8 mouse cellular contexts compared by ENCODE assay signal in the genomic region with DNA sequence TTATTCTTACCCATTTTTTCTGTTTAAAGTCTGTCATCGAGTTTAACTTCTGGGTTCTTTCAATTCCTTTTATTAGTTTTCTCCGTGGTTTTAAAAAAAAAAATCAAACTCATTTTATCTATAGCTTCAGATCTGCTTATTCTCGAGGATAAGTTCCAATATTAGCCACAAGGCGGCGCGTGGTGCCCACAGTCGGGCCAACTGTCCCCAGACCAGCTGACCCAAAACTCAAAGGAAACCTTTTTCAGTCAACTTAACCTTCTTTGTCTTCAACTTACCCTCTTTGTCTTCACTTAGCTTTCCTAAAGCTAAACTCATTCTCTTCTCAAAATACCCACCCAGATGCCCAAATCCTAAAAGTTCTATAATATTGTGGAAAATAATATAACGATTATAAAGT. TPM values are rescaled to one million over a fixed set of nuclear protein-coding genes. Genes with fewer than 3 reads are reported as not detected.
DNase-seq lines count a peak whose midpoint lies in the region; ATAC-seq and TF ChIP-seq lines count a peak whose summit lies in the region.

No protein-coding gene starts in this region.

- ATAC-seq in CD4-positive, CD25-positive, alpha-beta regulatory T cell, adult 4 months, result peak; percentile 80
- peak; percentile 44; the same call in 1 of the 2 replicates for ATAC-seq in forebrain, embryonic 13.5 days
- ATAC-seq in kidney, postnatal 0 days (replicated peaks; ENCODE audit: low FRiP score, low read depth), result no peak
- ATAC-seq in lung, postnatal 0 days, result no peak

- no peak overlapping the region for H3K9ac ChIP-seq in heart, adult 2 months (ENCODE audit: low read depth, low read length)
- H3K9ac ChIP-seq in forebrain, embryonic 13.5 days, result no peak overlapping the region
- H3K9ac ChIP-seq in kidney, postnatal 0 days (ENCODE audit: low read depth, low read length), result no peak overlapping the region
- no peak overlapping the region for H3K9ac ChIP-seq in lung, postnatal 0 days (replicated peaks; ENCODE audit: low read depth)

- TF ChIP-seq CTCF in heart, adult 2 months (IDR thresholded peaks at IDR 0.05), result peak; percentile 97
- TF ChIP-seq CTCF in bone marrow macrophage, adult 2 months (IDR thresholded peaks at IDR 0.05; ENCODE audit: low read depth, low read length), result peak; percentile 91
- peak; percentile 84 for TF ChIP-seq CTCF in kidney, postnatal 0 days (IDR thresholded peaks at IDR 0.05; ENCODE audit: low read depth)
- TF ChIP-seq CTCF in lung, postnatal 0 days (IDR thresholded peaks at IDR 0.05), result peak; percentile 85
- peak; percentile 93; the same call in 1 of the 2 replicates for TF ChIP-seq CTCF in small intestine, adult 2 months (IDR thresholded peaks at IDR 0.05; ENCODE audit: extremely low read depth, insufficient read length, insufficient replicate concordance, low read depth, low read length)

- no peak for TF ChIP-seq POLR2A in heart, adult 2 months (IDR thresholded peaks at IDR 0.05; ENCODE audit: insufficient read depth, low read depth, low read length)
- no peak for TF ChIP-seq POLR2A in bone marrow macrophage, adult 2 months (IDR thresholded peaks at IDR 0.05; ENCODE audit: borderline replicate concordance, low read depth, low read length)
- TF ChIP-seq POLR2A in small intestine, adult 2 months (IDR thresholded peaks at IDR 0.05; ENCODE audit: low read depth, low read length), result no peak

- H3K4me3 ChIP-seq in heart, adult 2 months, result no peak overlapping the region
- no peak overlapping the region for H3K4me3 ChIP-seq in bone marrow macrophage, adult 2 months (ENCODE audit: insufficient read depth, low read length)
- no peak overlapping the region for H3K4me3 ChIP-seq in forebrain, embryonic 13.5 days
- no peak overlapping the region for H3K4me3 ChIP-seq in kidney, postnatal 0 days (replicated peaks; ENCODE audit: low read depth, low read length)
- H3K4me3 ChIP-seq in lung, postnatal 0 days (ENCODE audit: low read depth, low read length), result no peak overlapping the region
- no peak overlapping the region for H3K4me3 ChIP-seq in small intestine, adult 2 months (ENCODE audit: low read depth, low read length)

- intact Hi-C loops in heart, adult 2 months (cut with DNase I), result loop anchor here (1.0 to 2.0 kb wide), 2 partner anchors 282 to 337 kb away; no protein-coding TSS in a partner anchor
- intact Hi-C loops in heart, postnatal 25 days (cut with DNase I), result loop anchor here (1.0 to 10.0 kb wide), 3 partner anchors 130 to 337 kb away; no protein-coding TSS in a partner anchor

- no peaks in the 10 kb centered on the region for H3K4me1 ChIP-seq in heart, adult 2 months (ENCODE audit: control insufficient read depth, insufficient read depth, low read length)
- no peaks in the 10 kb centered on the region for H3K4me1 ChIP-seq in bone marrow macrophage, adult 2 months (ENCODE audit: control insufficient read depth, insufficient read depth, low read length)
- no peaks in the 10 kb centered on the region for H3K4me1 ChIP-seq in forebrain, embryonic 13.5 days
- no peaks in the 10 kb centered on the region for H3K4me1 ChIP-seq in kidney, postnatal 0 days (replicated peaks; ENCODE audit: insufficient read depth, low read length)
- no peaks in the 10 kb centered on the region for H3K4me1 ChIP-seq in lung, postnatal 0 days (ENCODE audit: insufficient read depth, low read depth, low read length)
- H3K4me1 ChIP-seq in small intestine, adult 2 months (ENCODE audit: control insufficient read depth, insufficient read depth, insufficient read length, low read length), result no peaks in the 10 kb centered on the region

- peak; percentile 29 to 66 for DNase-seq in heart, adult 2 months
- no peak for DNase-seq in heart, postnatal 25 days (ENCODE audit: low spot score)
- DNase-seq in kidney, postnatal 0 days (ENCODE audit: low spot score), result peak; percentile 84
- peak; percentile 57 for DNase-seq in lung, postnatal 0 days (ENCODE audit: low spot score)

- no peak overlapping the region for H3K4me2 ChIP-seq in forebrain, embryonic 13.5 days
- no peak overlapping the region for H3K4me2 ChIP-seq in kidney, postnatal 0 days (ENCODE audit: low read length)
- no peak overlapping the region for H3K4me2 ChIP-seq in lung, postnatal 0 days (replicated peaks; ENCODE audit: low read depth, low read length)

- H3K36me3 ChIP-seq in heart, adult 2 months (ENCODE audit: control insufficient read depth, insufficient read depth, low read length), result no peaks in the 10 kb centered on the region
- no peaks in the 10 kb centered on the region for H3K36me3 ChIP-seq in forebrain, embryonic 13.5 days (ENCODE audit: poor library complexity, severe bottlenecking)
- no peaks in the 10 kb centered on the region for H3K36me3 ChIP-seq in kidney, postnatal 0 days (ENCODE audit: insufficient read depth, low read length)
- H3K36me3 ChIP-seq in lung, postnatal 0 days (ENCODE audit: insufficient read depth, low read length), result no peaks in the 10 kb centered on the region
- no peaks in the 10 kb centered on the region for H3K36me3 ChIP-seq in small intestine, adult 2 months (ENCODE audit: control insufficient read depth, insufficient read depth, low read length)

- H3K27me3 ChIP-seq in heart, adult 2 months (ENCODE audit: control insufficient read depth, insufficient read depth, low read length), result no peaks in the 10 kb centered on the region
- no peaks in the 10 kb centered on the region for H3K27me3 ChIP-seq in forebrain, embryonic 13.5 days
- H3K27me3 ChIP-seq in kidney, postnatal 0 days (ENCODE audit: insufficient read depth, low read length), result no peaks in the 10 kb centered on the region
- H3K27me3 ChIP-seq in lung, postnatal 0 days (replicated peaks; ENCODE audit: insufficient read depth, low read length), result no peaks in the 10 kb centered on the region
- H3K27me3 ChIP-seq in small intestine, adult 2 months (ENCODE audit: control insufficient read depth, insufficient read depth, low read length), result no peaks in the 10 kb centered on the region

- no peaks in the 10 kb centered on the region for H3K79me2 ChIP-seq in heart, adult 2 months (replicated peaks; ENCODE audit: control insufficient read depth, insufficient read depth, low read length)

- no peak overlapping the region for H3K27ac ChIP-seq in heart, adult 2 months
- H3K27ac ChIP-seq in bone marrow macrophage, adult 2 months (ENCODE audit: insufficient read depth, low read depth, low read length), result no peak overlapping the region
- no peak overlapping the region for H3K27ac ChIP-seq in forebrain, embryonic 13.5 days
- H3K27ac ChIP-seq in kidney, postnatal 0 days, result no peak overlapping the region
- no peak overlapping the region for H3K27ac ChIP-seq in lung, postnatal 0 days (ENCODE audit: low read length)
- no peak overlapping the region for H3K27ac ChIP-seq in small intestine, adult 2 months (ENCODE audit: insufficient read depth, low read depth, low read length)

- TF ChIP-seq EP300 in heart, adult 2 months (IDR thresholded peaks at IDR 0.05; ENCODE audit: insufficient read depth, low read depth, low read length), result 0 out of 2 replicates have a peak, but pooled peaks have one; percentile 45
- no peak for TF ChIP-seq EP300 in lung, postnatal 0 days (IDR thresholded peaks at IDR 0.05)

- no peaks in the 10 kb centered on the region for H3K9me3 ChIP-seq in forebrain, embryonic 13.5 days (replicated peaks)
- no peaks in the 10 kb centered on the region for H3K9me3 ChIP-seq in kidney, postnatal 0 days (replicated peaks; ENCODE audit: low read length)
- no peaks in the 10 kb centered on the region for H3K9me3 ChIP-seq in lung, postnatal 0 days (ENCODE audit: low read length)

- WGBS in heart, adult 2 months, result 12% methylated on average over 8 of the region's 8 CpGs
- 14% methylated on average over 8 of the region's 8 CpGs for WGBS in forebrain, embryonic 13.5 days
- 13% methylated on average over 8 of the region's 8 CpGs for WGBS in kidney, postnatal 0 days
- 14% methylated on average over 8 of the region's 8 CpGs for WGBS in lung, postnatal 0 days
- 12% methylated on average over 8 of the region's 8 CpGs for WGBS in small intestine, adult 2 months

RNA-seq across cellular contexts. Expression of gene Tmprss7, which starts 8.6 kb away (rescaled TPM):
- total RNA-seq in heart, adult 2 months (2021), result not detected
- 0.06 TPM in 1 of 2 replicates, not detected in the other for polyA plus RNA-seq in heart, adult 2 months (2012; rRNA removed)
- total RNA-seq in heart, postnatal 25 days (2021), result not detected
- polyA plus RNA-seq in CD4-positive, CD25-positive, alpha-beta regulatory T cell, adult 4 months (2017; shearing (Covaris generic)), result not detected
- polyA plus RNA-seq in bone marrow macrophage, adult 2 months (2012; ENCODE audit: insufficient read depth, insufficient read length, missing spikeins), result not detected in 2 replicates
- 0.40 and 0.52 TPM in 2 replicates for polyA plus RNA-seq in forebrain, embryonic 13.5 days (2015; fragmentation: Nextera tagmentation; extraction: Ambion mirVana)
- polyA plus RNA-seq in kidney, postnatal 0 days (2015; fragmentation: Nextera tagmentation; extraction: Ambion mirVana), result 0.20 and 0.21 TPM in 2 replicates
- polyA plus RNA-seq in lung, postnatal 0 days (2015; fragmentation: Nextera tagmentation; extraction: Ambion mirVana), result 0.10 and 0.13 TPM in 2 replicates
- 0.10 and 0.20 TPM in 2 replicates for polyA plus RNA-seq in small intestine, adult 2 months (2012; rRNA removed)

RNA-seq across cellular contexts. Expression of gene BC016579, which starts 30.9 kb away (rescaled TPM):
- not detected for total RNA-seq in heart, adult 2 months (2021)
- polyA plus RNA-seq in heart, adult 2 months (2012; rRNA removed), result not detected in 2 replicates
- not detected for total RNA-seq in heart, postnatal 25 days (2021)
- under 1 TPM in 1 of 2 experiments, not detected in 1; 0.28 TPM for polyA plus RNA-seq in CD4-positive, CD25-positive, alpha-beta regulatory T cell, adult 4 months (2017; shearing (Covaris generic))
- not detected in 2 replicates for polyA plus RNA-seq in bone marrow macrophage, adult 2 months (2012; ENCODE audit: insufficient read depth, insufficient read length, missing spikeins)
- not detected in 2 replicates for polyA plus RNA-seq in forebrain, embryonic 13.5 days (2015; fragmentation: Nextera tagmentation; extraction: Ambion mirVana)
- polyA plus RNA-seq in kidney, postnatal 0 days (2015; fragmentation: Nextera tagmentation; extraction: Ambion mirVana), result 0.32 and 0.54 TPM in 2 replicates
- 0.30 and 0.31 TPM in 2 replicates for polyA plus RNA-seq in lung, postnatal 0 days (2015; fragmentation: Nextera tagmentation; extraction: Ambion mirVana)
- 1.3 and 2.1 TPM in 2 replicates for polyA plus RNA-seq in small intestine, adult 2 months (2012; rRNA removed)

RNA-seq across cellular contexts. Expression of gene Tagln3, which starts 39.6 kb away (rescaled TPM):
- total RNA-seq in heart, adult 2 months (2021), result 1 to 10 TPM in 1 of 2 experiments, under 1 TPM in 1; 0.57 to 1.4 TPM
- 1.4 and 1.6 TPM in 2 replicates for polyA plus RNA-seq in heart, adult 2 months (2012; rRNA removed)
- total RNA-seq in heart, postnatal 25 days (2021), result under 1 TPM; 0.60 to 0.61 TPM
- polyA plus RNA-seq in CD4-positive, CD25-positive, alpha-beta regulatory T cell, adult 4 months (2017; shearing (Covaris generic)), result not detected
- polyA plus RNA-seq in bone marrow macrophage, adult 2 months (2012; ENCODE audit: insufficient read depth, insufficient read length, missing spikeins), result 0.44 TPM in 1 of 2 replicates, not detected in the other
- 467 and 499 TPM in 2 replicates for polyA plus RNA-seq in forebrain, embryonic 13.5 days (2015; fragmentation: Nextera tagmentation; extraction: Ambion mirVana)
- 1.9 and 2.6 TPM in 2 replicates for polyA plus RNA-seq in kidney, postnatal 0 days (2015; fragmentation: Nextera tagmentation; extraction: Ambion mirVana)
- 0.53 and 0.76 TPM in 2 replicates for polyA plus RNA-seq in lung, postnatal 0 days (2015; fragmentation: Nextera tagmentation; extraction: Ambion mirVana)
- polyA plus RNA-seq in small intestine, adult 2 months (2012; rRNA removed), result 0.55 and 0.63 TPM in 2 replicates

RNA-seq across cellular contexts. Expression of gene Abhd10, which starts 57.9 kb away (rescaled TPM):
- 10 to 100 TPM; 15.8 to 17.1 TPM for total RNA-seq in heart, adult 2 months (2021)
- 11.5 and 15.8 TPM in 2 replicates for polyA plus RNA-seq in heart, adult 2 months (2012; rRNA removed)
- 10 to 100 TPM; 16.0 to 18.6 TPM for total RNA-seq in heart, postnatal 25 days (2021)
- polyA plus RNA-seq in CD4-positive, CD25-positive, alpha-beta regulatory T cell, adult 4 months (2017; shearing (Covaris generic)), result 10 to 100 TPM; 19.1 to 29.5 TPM
- polyA plus RNA-seq in bone marrow macrophage, adult 2 months (2012; ENCODE audit: insufficient read depth, insufficient read length, missing spikeins), result 15.8 and 17.2 TPM in 2 replicates
- polyA plus RNA-seq in forebrain, embryonic 13.5 days (2015; fragmentation: Nextera tagmentation; extraction: Ambion mirVana), result 44.2 and 50.4 TPM in 2 replicates
- 35.5 and 38.0 TPM in 2 replicates for polyA plus RNA-seq in kidney, postnatal 0 days (2015; fragmentation: Nextera tagmentation; extraction: Ambion mirVana)
- polyA plus RNA-seq in lung, postnatal 0 days (2015; fragmentation: Nextera tagmentation; extraction: Ambion mirVana), result 21.3 and 21.7 TPM in 2 replicates
- polyA plus RNA-seq in small intestine, adult 2 months (2012; rRNA removed), result 1.1 and 2.4 TPM in 2 replicates

Comparison
In these comparisons a context has a peak if more than half of its experiments do, and no peak if none do; other contexts are left out.
1. ATAC-seq: peak in CD4-positive, CD25-positive, alpha-beta regulatory T cell, adult 4 months (single experiment) and forebrain, embryonic 13.5 days (single experiment); none in kidney, postnatal 0 days (single experiment) and lung, postnatal 0 days (single experiment).
2. RNA of gene Tagln3, which starts 39.6 kb away (polyA plus RNA-seq): 467 to 499 TPM in forebrain, embryonic 13.5 days; 1.9 to 2.6 TPM in kidney, postnatal 0 days, 1.4 to 1.6 TPM in heart, adult 2 months, 0.55 to 0.63 TPM in small intestine, adult 2 months, 0.53 to 0.76 TPM in lung, postnatal 0 days, 0.44 TPM in bone marrow macrophage, adult 2 months and not detected in CD4-positive, CD25-positive, alpha-beta regulatory T cell, adult 4 months; every median in the first group is over 100 times any median in the second.
3. Peak in every context shown above with its lines, with median percentiles within 50 percentile points of each other: CTCF ChIP-seq.